Mouse (Mus musculus) heart, embryonic 15.5 days (tissue): ENCODE measurements at regions not wholly inside any gene's neighbourhood (a gene's known extent, or its start where the extent isn't known, plus 50 kb on each side); places are given as distances from the start of the nearest gene placed in this dataset.
A peak's percentile ranks its signal among the peaks of the same experiment; 100 is the strongest.

Experiments
- ATAC-seq: fragments of 200-750 bp; cut with Nextera tagmentation; replicated peaks from 2 replicates; pipeline ENCODE4 v1.8.0; 2017; ENCODE audit warnings: low read depth, moderate TSS enrichment; ENCODE audit not compliant: insufficient number of reproducible peaks, insufficient read depth, low FRiP score
- H3K27ac ChIP-seq: fragments of 300-500 bp; sonication (generic); 2 replicates; pipeline ENCODE4 v1.5.1; 2015; ENCODE audit warnings: mild to moderate bottlenecking, inconsistent platforms
- H3K27me3 ChIP-seq: fragments of 300-500 bp; sonication (generic); 2 replicates; pipeline ENCODE4 v1.6.1; 2015; ENCODE audit warnings: inconsistent platforms
- H3K36me3 ChIP-seq: fragments of 300-500 bp; sonication (generic); 2 replicates; pipeline ENCODE4 v1.6.1; 2015; ENCODE audit warnings: mild to moderate bottlenecking, inconsistent platforms
- H3K4me1 ChIP-seq: fragments of 300-500 bp; sonication (generic); replicated peaks from 2 replicates; pipeline ENCODE4 v1.6.1; 2015; ENCODE audit warnings: inconsistent platforms
- H3K4me2 ChIP-seq: fragments of 300-500 bp; sonication (generic); 2 replicates; pipeline ENCODE4 v1.6.1; 2015; ENCODE audit warnings: inconsistent platforms, mild to moderate bottlenecking, moderate library complexity
- H3K4me3 ChIP-seq: fragments of 300-500 bp; sonication (generic); 2 replicates; pipeline ENCODE4 v1.5.1; 2015; ENCODE audit warnings: mild to moderate bottlenecking, inconsistent platforms
- H3K9ac ChIP-seq: fragments of 300-500 bp; sonication (generic); 2 replicates; pipeline ENCODE4 v1.6.1; 2015; ENCODE audit warnings: mild to moderate bottlenecking, inconsistent platforms
- H3K9me3 ChIP-seq: fragments of 300-500 bp; sonication (generic); replicated peaks from 2 replicates; pipeline ENCODE4 v1.6.1; 2016; ENCODE audit warnings: inconsistent platforms
- WGBS: fragments of 180-500 bp; shearing (Covaris S2); methylation state at CpG from one replicate; pipeline ENCODE4 v1.1.7; 2015; ENCODE audit warnings: mixed read lengths; 5-methylcytosine and 5-hydroxymethylcytosine counted together

DNA sequence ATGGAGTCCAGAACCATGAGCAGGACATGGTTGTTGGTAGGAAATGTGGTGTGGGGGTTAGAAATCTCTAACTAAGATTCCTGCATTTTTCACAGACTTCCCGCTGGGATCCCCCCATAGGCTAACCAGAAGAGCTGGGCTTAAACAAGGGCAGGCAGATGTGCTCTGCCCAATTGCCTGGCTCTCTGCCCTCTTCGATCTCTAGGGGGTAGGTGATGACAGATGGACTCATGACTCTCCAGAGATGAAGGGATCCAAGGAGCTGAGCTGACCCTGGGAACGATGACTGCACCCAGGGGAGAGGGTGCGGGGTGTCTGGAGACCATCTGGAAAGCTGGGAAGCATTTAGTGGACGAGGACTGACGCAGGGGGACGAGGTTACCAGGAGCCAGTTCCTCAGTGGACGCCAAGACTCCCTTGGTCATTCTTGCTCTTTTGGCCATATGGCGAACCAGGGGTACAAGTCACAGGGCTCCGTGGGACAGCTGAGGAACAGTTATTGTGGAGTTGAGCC is 260.0 kb downstream of the Cyp26b1 start:
- Histone ChIP-seq H3K4me1 (no peaks in the 10 kb centered on the region), H3K4me2 (no peak overlapping the region), H3K27me3 (peaks cover 24% of the 10 kb centered on the region), H3K9me3 (no peaks in the 10 kb centered on the region), H3K27ac (no peak overlapping the region), H3K36me3 (no peaks in the 10 kb centered on the region), H3K9ac (no peak overlapping the region), H3K4me3 (no peak overlapping the region)
- ATAC-seq, result no peak
- WGBS, result 79% methylated on average over 10 of the region's 10 CpGs

DNA sequence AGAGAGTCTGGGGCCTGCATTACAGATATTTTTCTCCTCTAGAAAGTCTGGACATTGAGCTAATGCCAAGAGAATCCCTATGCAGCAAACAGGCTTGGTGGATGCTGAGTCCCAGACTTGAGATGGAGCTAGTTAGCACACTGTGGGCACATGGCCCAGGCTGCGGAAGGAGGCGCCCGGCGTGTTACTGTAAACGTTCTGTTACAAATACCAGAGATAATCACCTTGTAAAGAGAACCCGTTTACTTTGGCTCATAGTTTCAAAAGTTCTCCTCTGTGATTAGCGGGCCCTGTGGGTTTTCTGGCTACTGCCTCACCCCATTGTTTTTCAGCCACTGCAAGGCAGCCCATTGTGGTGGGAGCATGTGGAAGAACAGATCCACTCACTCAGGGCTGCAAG is 264.6 kb downstream of the Cyp26b1 start:
- no peaks in the 10 kb centered on the region for H3K9me3 ChIP-seq
- WGBS, result 37% methylated on average over 7 of the region's 7 CpGs
- H3K4me2 ChIP-seq, result no peak overlapping the region
- H3K36me3 ChIP-seq, result no peaks in the 10 kb centered on the region
- no peak overlapping the region for H3K9ac ChIP-seq
- H3K4me3 ChIP-seq, result no peak overlapping the region
- H3K4me1 ChIP-seq, result peaks cover 3% of the 10 kb centered on the region; the same call in 1 of the 2 replicates
- peaks cover 40% of the 10 kb centered on the region for H3K27me3 ChIP-seq
- H3K27ac ChIP-seq, result no peak overlapping the region
- no peak for ATAC-seq

DNA sequence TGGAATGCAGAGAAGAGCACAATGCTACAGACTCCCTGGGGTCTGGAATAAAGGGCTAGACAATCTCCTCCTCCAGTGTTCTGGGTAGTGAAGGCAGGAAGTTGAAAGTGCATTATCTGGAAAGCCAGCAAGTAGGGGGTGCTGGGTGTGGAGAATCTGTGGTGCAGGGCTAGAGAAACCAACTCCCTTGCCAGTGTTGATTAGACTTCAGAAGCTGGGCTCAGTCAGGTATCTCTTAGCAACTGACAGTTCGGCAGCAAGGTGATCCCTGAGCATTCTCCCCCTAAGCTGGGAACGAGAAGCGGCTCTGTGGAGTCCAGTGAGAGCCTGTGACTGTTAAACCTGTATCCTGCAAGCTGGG is 265.7 kb downstream of the Cyp26b1 start:
- peaks cover 3% of the 10 kb centered on the region; the same call in 1 of the 2 replicates for H3K4me1 ChIP-seq
- H3K27ac ChIP-seq, result no peak overlapping the region
- H3K4me3 ChIP-seq, result no peak overlapping the region
- H3K9me3 ChIP-seq, result no peaks in the 10 kb centered on the region
- peaks cover 49% of the 10 kb centered on the region for H3K27me3 ChIP-seq
- WGBS, result 41% methylated on average over 3 of the region's 3 CpGs
- no peaks in the 10 kb centered on the region for H3K36me3 ChIP-seq
- no peak overlapping the region for H3K4me2 ChIP-seq
- ATAC-seq, result no peak
- no peak overlapping the region for H3K9ac ChIP-seq

DNA sequence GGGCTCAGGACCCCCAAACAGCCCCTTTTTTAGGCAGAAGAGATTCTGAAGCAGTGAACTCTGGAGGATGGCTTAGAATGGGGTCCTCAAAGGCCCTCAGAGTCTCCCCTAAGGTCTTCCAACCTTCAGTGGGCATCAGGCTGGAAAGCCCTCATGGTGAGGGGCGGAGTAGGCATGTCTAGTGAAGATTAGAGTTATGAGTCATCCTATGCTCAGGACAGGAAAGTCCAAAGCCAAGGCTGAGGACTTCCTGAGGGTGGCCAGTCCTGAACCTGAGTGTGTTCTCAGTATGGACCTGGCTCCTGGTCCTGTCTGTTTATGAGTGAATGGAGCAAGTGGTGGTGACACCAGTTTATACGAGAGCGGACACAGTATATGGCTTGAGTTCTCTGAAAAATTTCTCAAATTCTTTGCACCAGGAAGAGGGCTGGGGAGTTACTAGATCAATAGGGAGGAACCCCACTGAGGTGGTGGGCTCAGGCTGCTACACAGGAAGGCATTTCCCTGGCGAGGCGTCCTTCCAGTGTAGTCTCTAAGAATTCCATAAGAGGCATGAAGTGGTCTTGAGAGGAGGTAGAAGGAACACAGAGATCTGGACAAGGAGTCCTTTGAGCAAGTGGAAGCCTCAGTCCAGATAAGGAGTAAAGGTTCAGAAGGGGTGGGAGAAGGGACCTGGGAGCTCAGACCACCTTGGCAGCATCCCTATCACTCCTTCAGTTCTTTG is 266.2 kb downstream of the Cyp26b1 start:
- ATAC-seq, result no peak
- Histone ChIP-seq H3K4me3 (no peak overlapping the region), H3K4me1 (peaks cover 3% of the 10 kb centered on the region; the same call in 1 of the 2 replicates), H3K4me2 (no peak overlapping the region), H3K27me3 (peaks cover 48% of the 10 kb centered on the region), H3K9me3 (no peaks in the 10 kb centered on the region), H3K36me3 (no peaks in the 10 kb centered on the region), H3K27ac (no peak overlapping the region), H3K9ac (no peak overlapping the region)
- WGBS, result 62% methylated on average over 5 of the region's 5 CpGs

DNA sequence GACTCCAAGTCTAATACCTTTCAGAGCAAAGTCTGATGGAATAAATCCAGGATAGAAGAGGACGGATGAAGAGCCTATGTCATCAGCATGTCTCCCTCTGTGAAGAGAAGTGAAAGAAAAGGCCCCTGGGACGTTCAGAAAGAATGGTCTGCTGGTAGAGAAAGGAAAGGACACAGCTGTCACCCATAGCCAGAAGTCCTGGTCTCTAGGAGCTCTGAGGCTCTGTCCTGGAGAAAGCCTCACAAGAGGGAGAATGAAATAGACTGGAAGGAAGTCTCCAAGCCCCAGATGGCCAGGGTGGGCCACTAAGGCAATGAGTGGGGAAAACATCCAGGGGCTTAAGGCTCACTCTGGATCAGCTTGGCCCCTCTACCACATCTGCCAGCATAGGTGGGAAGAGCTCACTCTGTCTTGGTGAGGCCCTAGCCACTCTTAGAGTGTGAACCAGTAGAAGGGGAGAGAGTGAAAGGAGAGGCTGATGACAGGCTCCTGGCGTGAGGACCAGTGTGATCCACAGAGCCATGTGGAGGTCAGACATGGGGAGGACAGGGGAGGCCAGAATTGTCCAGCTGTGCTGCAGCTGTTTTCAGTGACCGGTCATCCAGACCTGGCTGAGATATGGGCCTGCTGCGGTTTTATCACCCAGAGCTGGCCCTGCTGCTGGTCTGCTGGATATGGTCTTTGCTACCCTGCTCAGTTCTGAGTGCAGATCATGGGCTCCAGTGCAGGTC is 268.2 kb downstream of the Cyp26b1 start:
- Histone ChIP-seq H3K4me3 (no peak overlapping the region), H3K9ac (no peak overlapping the region), H3K27me3 (peaks cover 52% of the 10 kb centered on the region), H3K27ac (no peak overlapping the region), H3K4me2 (no peak overlapping the region), H3K9me3 (no peaks in the 10 kb centered on the region), H3K4me1 (peaks cover 3% of the 10 kb centered on the region; the same call in 1 of the 2 replicates), H3K36me3 (no peaks in the 10 kb centered on the region)
- peak; percentile 43; the same call in 1 of the 2 replicates for ATAC-seq
- WGBS, result 46% methylated on average over 5 of the region's 5 CpGs

GRCm38 (mm10) chr6:84324185-84324584 is 269.5 kb downstream of the Cyp26b1 start:
- peaks cover 53% of the 10 kb centered on the region for H3K27me3 ChIP-seq
- WGBS, result 85% methylated on average over 4 of the region's 4 CpGs

GRCm38 (mm10) chr6:84322528-84322927 is 271.2 kb downstream of the Cyp26b1 start:
- Histone ChIP-seq H3K9ac (no peak overlapping the region), H3K27me3 (peaks cover 49% of the 10 kb centered on the region), H3K4me3 (no peak overlapping the region), H3K4me1 (peaks cover 6% of the 10 kb centered on the region), H3K27ac (no peak overlapping the region), H3K9me3 (no peaks in the 10 kb centered on the region), H3K36me3 (no peaks in the 10 kb centered on the region), H3K4me2 (no peak overlapping the region)
- 81% methylated on average over 4 of the region's 4 CpGs for WGBS
- no peak for ATAC-seq

More at GRCm38 (mm10) chr6:84324185-84324584, 269.5 kb downstream of the Cyp26b1 start:
- no peaks in the 10 kb centered on the region for H3K36me3 ChIP-seq
- H3K4me3 ChIP-seq, result no peak overlapping the region
- no peak overlapping the region for H3K4me2 ChIP-seq
- no peak overlapping the region for H3K9ac ChIP-seq
- no peaks in the 10 kb centered on the region for H3K9me3 ChIP-seq
- H3K27ac ChIP-seq, result no peak overlapping the region
- no peak for ATAC-seq
- H3K4me1 ChIP-seq, result peaks cover 3% of the 10 kb centered on the region; the same call in 1 of the 2 replicates

DNA sequence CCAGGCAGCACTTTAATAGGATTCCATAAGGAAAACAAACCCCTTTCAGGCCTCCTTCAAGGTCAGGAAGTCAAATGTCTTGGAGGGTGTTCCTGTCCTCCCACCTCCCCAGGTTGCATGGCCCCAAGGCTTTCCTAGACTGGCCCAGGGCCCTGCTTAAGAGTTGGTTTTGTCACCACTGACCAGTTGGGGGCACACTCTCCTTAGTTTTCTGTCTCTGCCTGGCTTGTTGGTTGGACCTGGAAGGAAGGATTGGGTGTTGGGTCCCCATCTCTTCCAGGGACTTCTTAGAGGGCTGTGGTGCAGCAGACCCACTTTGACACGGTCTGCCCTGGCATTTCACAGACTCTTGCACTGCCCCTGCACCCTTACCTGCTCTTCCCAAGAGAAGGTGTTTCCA is 273.1 kb downstream of the Cyp26b1 start:
- no peak overlapping the region for H3K9ac ChIP-seq
- H3K4me2 ChIP-seq, result no peak overlapping the region
- no peak overlapping the region for H3K4me3 ChIP-seq
- H3K36me3 ChIP-seq, result no peaks in the 10 kb centered on the region
- no peak for ATAC-seq
- 50% methylated on average over 1 of the region's 1 CpGs for WGBS
- H3K27ac ChIP-seq, result no peak overlapping the region
- H3K4me1 ChIP-seq, result peaks cover 6% of the 10 kb centered on the region
- no peaks in the 10 kb centered on the region for H3K9me3 ChIP-seq
- H3K27me3 ChIP-seq, result peaks cover 45% of the 10 kb centered on the region

GRCm38 (mm10) chr6:84318774-84319173 is 274.9 kb downstream of the Cyp26b1 start:
- H3K4me2 ChIP-seq, result no peak overlapping the region
- H3K27ac ChIP-seq, result no peak overlapping the region
- 8% methylated on average over 4 of the region's 4 CpGs for WGBS
- no peaks in the 10 kb centered on the region for H3K9me3 ChIP-seq
- no peak overlapping the region for H3K4me3 ChIP-seq
- no peaks in the 10 kb centered on the region for H3K36me3 ChIP-seq
- no peak for ATAC-seq
- peaks cover 6% of the 10 kb centered on the region for H3K4me1 ChIP-seq
- no peak overlapping the region for H3K9ac ChIP-seq
- peaks cover 56% of the 10 kb centered on the region for H3K27me3 ChIP-seq

DNA sequence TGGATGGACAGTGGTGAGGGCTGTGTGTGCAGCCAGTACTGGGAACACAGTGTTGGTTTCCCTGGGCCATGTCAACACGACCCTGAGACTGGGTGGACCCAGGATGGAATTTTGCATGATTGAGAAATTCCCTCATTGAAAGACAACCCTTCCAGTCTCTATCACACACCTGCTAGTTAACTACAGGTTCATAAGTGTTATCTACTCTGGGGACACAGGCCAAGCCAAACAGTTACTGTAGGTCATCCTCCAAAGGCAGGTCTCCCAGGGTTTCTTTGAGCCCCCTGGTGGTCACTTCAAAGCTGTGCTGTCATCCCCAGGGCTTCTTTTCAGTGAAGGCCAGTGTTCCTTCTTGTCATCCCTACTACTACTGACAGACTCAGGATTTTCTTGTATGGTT is 276.7 kb downstream of the Cyp26b1 start:
- no peak for ATAC-seq
- H3K4me1 ChIP-seq, result peaks cover 6% of the 10 kb centered on the region
- H3K9me3 ChIP-seq, result no peaks in the 10 kb centered on the region
- no peak overlapping the region for H3K9ac ChIP-seq
- no peaks in the 10 kb centered on the region for H3K36me3 ChIP-seq
- 74% methylated on average over 1 of the region's 1 CpGs for WGBS
- H3K4me2 ChIP-seq, result no peak overlapping the region
- H3K27me3 ChIP-seq, result peaks cover 44% of the 10 kb centered on the region
- no peak overlapping the region for H3K27ac ChIP-seq
- no peak overlapping the region for H3K4me3 ChIP-seq

DNA sequence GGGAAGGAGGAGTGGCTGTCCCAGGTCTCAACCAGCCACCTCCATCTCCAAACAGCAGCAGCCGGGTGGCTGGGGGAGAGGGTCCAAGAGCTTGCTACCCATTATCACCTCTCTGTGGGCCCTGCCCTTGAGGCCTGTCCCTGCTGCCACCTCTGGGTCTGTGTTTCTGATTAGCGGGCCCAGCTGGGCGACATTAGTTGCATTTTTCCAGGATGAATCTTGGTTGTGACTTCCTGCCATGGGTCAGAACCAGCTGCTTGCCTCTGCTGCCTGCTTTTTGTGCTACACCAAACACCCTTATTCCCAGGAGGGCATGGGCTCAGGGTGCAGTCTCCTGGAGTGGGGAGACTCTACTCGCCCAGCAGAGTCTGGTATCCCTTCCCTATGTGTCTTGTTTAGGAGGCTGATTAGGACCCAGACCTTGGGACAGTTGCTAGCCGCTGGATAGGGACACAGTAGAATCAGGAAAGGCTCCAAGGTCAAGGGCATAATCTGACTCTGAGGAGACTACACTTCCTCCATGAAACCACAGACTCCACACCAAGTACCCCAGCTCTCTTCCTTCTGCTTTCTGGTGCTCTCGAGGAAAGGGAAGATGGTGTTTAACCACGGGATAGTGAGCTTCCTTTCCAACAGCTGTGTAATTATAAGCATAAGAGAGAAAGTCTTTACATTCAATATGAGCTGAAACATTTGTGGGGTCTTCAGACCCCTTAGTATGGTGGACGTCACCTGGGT is 278.4 kb downstream of the Cyp26b1 start:
- 65% methylated on average over 8 of the region's 8 CpGs for WGBS
- Histone ChIP-seq H3K4me2 (no peak overlapping the region), H3K4me1 (peaks cover 8% of the 10 kb centered on the region), H3K27ac (no peak overlapping the region), H3K9me3 (no peaks in the 10 kb centered on the region), H3K9ac (no peak overlapping the region), H3K4me3 (no peak overlapping the region), H3K36me3 (no peaks in the 10 kb centered on the region), H3K27me3 (peaks cover 33% of the 10 kb centered on the region)
- ATAC-seq, result no peak
